Mouse (Mus musculus) bone marrow, adult 2 months (tissue): ENCODE results near the gene Wfikkn1. TPM values are rescaled to one million over a fixed set of nuclear protein-coding genes. Genes with fewer than 3 reads are reported as not detected.
A peak's percentile ranks its signal among the peaks of the same experiment; 100 is the strongest.

Experiments used
- H3K27ac ChIP-seq: fragments of 200-500 bp; 2 replicates; pipeline ENCODE4 v1.5.1; 2012; ENCODE audit warnings: low read depth, mild to moderate bottlenecking, control low read depth, inconsistent platforms, low read length; ENCODE audit not compliant: control insufficient read depth, poor library complexity, insufficient read depth
- H3K4me1 ChIP-seq: fragments of 200-500 bp; 2 replicates; pipeline ENCODE4 v1.6.1; 2011; ENCODE audit warnings: low read length; ENCODE audit not compliant: control insufficient read depth, insufficient read depth
- H3K4me3 ChIP-seq: fragments of 200-500 bp; replicated peaks from 2 replicates; pipeline ENCODE3; 2011; ENCODE audit warnings: mild to moderate bottlenecking, low read depth, low read length, control low read depth; ENCODE audit not compliant: control insufficient read depth
- CTCF ChIP-seq: fragments of 200-500 bp; IDR thresholded peaks from 2 replicates; pipeline ENCODE4 v1.5.1; 2011; ENCODE audit warnings: low read length, control low read depth; ENCODE audit not compliant: control insufficient read depth, insufficient read depth
- POLR2A ChIP-seq: fragments of 200-500 bp; IDR thresholded peaks from 2 replicates; pipeline ENCODE4 v1.6.1; 2011; ENCODE audit warnings: low read depth, mild to moderate bottlenecking, control low read depth, low read length, borderline replicate concordance; ENCODE audit not compliant: control insufficient read depth
- WGBS: fragments of 180-500 bp; shearing (Covaris S2); methylation state at CpG from one replicate; pipeline ENCODE4 v1.1.7; 2018; 5-methylcytosine and 5-hydroxymethylcytosine counted together
- polyA plus RNA-seq: library from polyadenylated mRNA; stranded (reverse); fragments of >200 nt; gene quantifications from 2 replicates; pipeline ENCODE4 v1.2.4, GENCODE M21; 2011; ENCODE audit warnings: low replicate concordance; ENCODE audit not compliant: missing spikeins, insufficient read depth, insufficient read length

Gene Wfikkn1
- polyA plus RNA-seq, 1 experiment = 2.2 TPM

DNA sequence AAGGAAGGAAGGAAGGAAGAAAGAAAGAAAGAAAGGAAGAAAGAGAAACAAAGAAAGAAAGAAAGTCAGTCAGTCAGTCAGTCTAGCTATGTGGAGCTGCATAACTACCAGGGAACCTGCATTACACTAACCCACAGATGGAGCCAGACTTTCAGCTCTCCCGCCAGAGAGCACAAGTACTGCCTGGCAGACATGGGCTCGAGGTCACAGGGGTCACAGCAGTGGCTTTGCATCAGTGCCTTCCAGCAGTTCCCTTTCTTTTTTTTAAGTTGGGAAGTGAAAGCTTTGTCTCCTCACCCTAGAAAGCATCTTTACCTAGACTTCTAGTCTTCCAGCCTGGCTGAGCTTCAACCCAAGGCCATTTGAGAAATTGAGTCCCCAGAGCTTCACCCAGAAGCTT, 14.8 kb upstream of the Wfikkn1 start:
- 36% methylated on average over 2 of the region's 2 CpGs for WGBS

DNA sequence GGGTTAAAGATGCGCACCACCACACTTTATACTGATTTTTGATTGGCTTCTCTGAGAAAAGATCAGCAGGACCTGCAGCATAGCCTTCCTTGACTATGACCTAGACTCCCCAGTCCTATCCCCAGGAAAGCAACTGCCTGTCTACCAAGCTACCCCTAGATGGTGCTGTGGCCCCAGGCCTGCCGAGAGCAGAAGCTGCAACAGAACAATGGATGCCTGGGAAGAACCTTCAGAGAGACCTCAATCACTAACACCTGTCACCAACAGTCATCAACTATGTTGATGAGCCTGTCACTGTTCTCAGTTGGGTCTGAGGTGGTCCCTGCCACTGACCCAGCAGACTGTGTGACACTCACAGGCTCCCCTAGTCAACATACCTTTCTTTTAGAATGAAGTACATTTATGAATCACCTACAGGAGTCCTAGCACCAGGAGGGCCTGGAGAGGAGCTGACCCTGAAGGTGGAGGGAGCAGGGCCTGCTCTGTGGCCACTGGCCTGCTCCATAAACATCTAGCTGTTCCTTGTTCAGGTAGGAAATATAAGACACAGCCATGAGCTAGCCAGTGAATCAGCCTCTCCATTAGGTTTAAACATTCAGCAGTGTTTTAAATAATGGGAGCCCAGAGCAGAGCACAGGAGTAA, 13.4 kb upstream of the Wfikkn1 start:
- TF ChIP-seq POLR2A (no peak), CTCF (peak; percentile 99)
- H3K27ac ChIP-seq = no peak overlapping the region
- no peak overlapping the region for H3K4me3 ChIP-seq
- no peaks in the 10 kb centered on the region for H3K4me1 ChIP-seq
- WGBS = 33% methylated on average over 2 of the region's 2 CpGs

More for the DNA sequence above, 14.8 kb upstream of the Wfikkn1 start:
- no peak for TF ChIP-seq CTCF
- no peak for TF ChIP-seq POLR2A
- Histone ChIP-seq H3K4me3 (no peak overlapping the region), H3K4me1 (no peaks in the 10 kb centered on the region), H3K27ac (no peak overlapping the region)

DNA sequence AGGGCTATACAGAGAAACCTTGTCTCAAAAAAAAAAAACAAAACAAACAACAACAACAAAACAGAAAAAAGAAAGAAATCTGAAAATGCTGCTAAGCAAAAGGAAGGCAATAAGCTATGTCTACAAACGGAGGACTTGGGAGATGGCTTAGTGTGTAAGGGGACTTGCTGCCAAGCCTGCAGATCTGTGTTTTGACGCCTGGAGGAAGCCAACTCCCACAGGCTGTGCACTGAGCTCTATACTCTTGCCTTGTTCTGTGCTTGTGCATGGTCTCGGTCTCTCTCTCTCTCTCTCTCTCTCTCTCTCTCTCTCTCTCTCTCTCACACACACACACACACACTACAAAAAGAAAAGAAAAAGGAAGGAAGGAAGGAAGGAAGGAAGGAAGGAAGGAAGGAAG, 8.2 kb upstream of the Wfikkn1 start:
- H3K4me3 ChIP-seq = no peak overlapping the region
- no peak for TF ChIP-seq POLR2A
- TF ChIP-seq CTCF = no peak
- WGBS = 86% methylated on average over 3 of the region's 3 CpGs

DNA sequence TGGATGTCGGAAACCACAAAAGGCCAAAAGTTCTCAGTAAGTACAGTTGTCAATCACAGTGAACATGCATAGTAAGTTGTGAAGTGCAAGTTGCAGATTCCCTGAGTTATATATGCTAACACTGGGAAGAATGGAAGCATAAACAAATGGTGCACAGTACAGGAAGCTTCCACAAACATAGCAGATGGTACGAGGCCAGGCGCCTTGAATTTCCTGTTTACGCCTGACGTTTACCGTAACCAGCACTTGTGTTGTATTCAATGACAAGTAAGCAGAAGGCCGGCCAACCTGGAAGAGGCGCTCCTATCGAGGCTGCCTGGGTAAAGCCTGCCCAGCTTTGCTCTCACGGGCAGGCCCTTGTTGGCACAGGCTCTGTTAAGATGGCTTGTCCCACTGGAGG, 6.8 kb upstream of the Wfikkn1 start:
- TF ChIP-seq CTCF (no peak), POLR2A (no peak)
- H3K27ac ChIP-seq = no peak overlapping the region
- H3K4me1 ChIP-seq = no peaks in the 10 kb centered on the region
- no peak overlapping the region for H3K4me3 ChIP-seq
- WGBS = 86% methylated on average over 10 of the region's 10 CpGs

More for the DNA sequence above, 8.2 kb upstream of the Wfikkn1 start:
- H3K27ac ChIP-seq = no peak overlapping the region
- no peaks in the 10 kb centered on the region for H3K4me1 ChIP-seq

DNA sequence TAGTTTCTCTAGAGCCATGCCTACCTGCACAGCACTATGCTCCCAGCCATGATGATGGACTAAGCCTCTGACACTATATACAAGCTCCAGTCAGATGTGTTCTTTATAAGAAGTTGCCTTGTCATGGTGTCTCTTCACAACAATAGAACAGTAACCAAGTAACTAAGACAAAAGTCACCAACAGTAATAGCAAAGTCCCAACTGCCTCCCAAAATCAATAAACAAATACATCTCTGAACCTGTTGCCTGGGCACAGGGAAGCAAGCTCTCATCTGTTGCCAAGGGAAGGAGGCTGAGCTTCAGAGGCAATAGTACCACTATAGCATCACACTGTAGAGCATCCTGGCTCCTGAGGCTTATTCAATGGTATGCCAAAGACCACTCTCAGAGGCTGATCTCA, 6.1 kb upstream of the Wfikkn1 start:
- no peak for TF ChIP-seq POLR2A
- no peak for TF ChIP-seq CTCF

DNA sequence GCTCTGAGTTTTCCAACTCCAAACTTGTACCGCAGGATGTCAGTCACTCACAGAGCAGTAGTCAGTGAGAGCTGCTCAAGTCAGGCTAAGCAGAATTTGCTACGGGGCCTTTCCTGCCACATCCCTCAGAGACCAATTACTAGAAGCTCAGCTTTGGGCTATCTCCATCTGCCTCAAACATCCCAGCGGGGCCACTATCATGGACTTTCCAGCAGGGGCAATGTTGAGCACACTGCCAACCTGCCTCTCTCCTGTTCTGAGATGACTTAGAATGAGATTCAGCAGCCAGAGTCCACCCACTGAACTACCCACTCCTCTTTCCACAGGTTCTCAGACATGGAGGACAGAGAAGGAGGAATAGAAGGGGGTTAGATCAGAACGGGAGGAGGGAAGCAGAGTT, 5.0 kb upstream of the Wfikkn1 start:
- Histone ChIP-seq H3K4me3 (no peak overlapping the region), H3K4me1 (no peaks in the 10 kb centered on the region), H3K27ac (no peak overlapping the region)
- TF ChIP-seq POLR2A (no peak), CTCF (0 out of 2 replicates have a peak, but pooled peaks have one; percentile 29)
- 64% methylated on average over 4 of the region's 4 CpGs for WGBS

More for the DNA sequence above, 6.1 kb upstream of the Wfikkn1 start:
- Histone ChIP-seq H3K4me3 (no peak overlapping the region), H3K27ac (no peak overlapping the region), H3K4me1 (no peaks in the 10 kb centered on the region)

DNA sequence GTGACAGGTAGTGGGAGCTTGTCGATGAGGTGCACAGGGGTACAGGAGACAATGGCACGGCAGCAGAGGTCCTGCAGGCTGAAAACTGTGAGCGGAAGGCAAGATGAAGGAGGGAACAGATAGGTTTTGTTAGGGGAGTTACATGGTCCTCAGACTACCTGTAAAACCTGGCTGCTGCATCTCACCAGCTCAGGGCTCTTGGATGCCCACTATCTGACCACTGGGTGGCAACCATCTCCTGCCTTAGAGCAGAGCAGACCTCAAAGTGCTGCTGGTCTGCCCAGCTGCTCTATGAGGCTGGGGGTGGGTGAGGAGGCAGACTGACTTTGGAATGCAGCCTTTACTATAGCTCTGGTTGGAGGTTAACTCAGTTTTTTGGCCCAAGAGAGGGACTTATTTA, 3.2 kb upstream of the Wfikkn1 start:
- WGBS = 91% methylated on average over 3 of the region's 3 CpGs
- H3K4me1 ChIP-seq = no peaks in the 10 kb centered on the region

DNA sequence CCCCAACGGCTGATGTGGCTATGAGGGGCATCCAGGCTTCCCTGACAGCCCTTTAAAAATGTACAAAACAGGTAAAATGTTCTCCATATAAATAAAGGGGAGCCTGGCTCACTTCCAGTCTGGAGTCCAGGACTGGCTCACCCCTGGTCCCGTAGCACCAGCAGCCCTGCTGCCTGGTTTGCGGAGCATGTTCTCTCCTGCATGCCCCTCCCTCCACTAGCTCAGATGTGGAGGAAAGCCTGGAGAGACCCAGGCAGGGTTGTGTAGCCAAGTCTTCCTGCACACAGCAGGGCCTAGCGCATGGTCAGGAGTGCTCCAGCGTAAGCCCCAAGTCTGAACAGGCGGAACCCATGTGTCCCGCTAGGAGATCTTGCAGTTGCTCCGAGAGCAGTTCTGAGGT, 2.6 kb upstream of the Wfikkn1 start:
- TF ChIP-seq POLR2A = no peak
- Histone ChIP-seq H3K27ac (no peak overlapping the region), H3K4me3 (no peak overlapping the region), H3K4me1 (no peaks in the 10 kb centered on the region)
- WGBS = 92% methylated on average over 8 of the region's 8 CpGs

More for the DNA sequence above, 3.2 kb upstream of the Wfikkn1 start:
- Histone ChIP-seq H3K4me3 (no peak overlapping the region), H3K27ac (no peak overlapping the region)
- TF ChIP-seq CTCF = no peak
- TF ChIP-seq POLR2A = no peak

DNA sequence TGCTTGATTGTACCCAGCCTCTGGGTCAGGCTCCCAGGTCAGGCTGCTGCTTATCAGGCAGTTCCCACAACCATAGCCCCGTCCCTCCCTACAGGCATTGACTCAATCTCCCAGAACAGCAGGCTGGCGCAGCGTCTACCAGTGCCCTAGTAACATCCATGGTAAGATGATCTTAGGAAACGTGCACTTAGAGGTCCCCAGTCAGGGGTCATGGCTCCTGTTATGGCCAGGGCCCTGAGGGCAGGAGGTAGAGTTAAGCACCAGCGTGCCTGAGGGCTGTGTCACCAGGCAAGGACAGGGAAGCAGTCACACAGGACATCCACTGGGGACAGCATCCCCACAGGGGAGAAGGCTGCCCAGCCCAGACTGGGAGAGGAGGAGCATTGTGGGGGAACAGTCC, 1.6 kb upstream of the Wfikkn1 start:
- no peak for TF ChIP-seq CTCF
- WGBS = 72% methylated on average over 5 of the region's 5 CpGs
- Histone ChIP-seq H3K4me3 (no peak overlapping the region), H3K4me1 (no peaks in the 10 kb centered on the region), H3K27ac (no peak overlapping the region)
